Mouse (Mus musculus): ENCODE measurements around the gene Zgpat. TPM values are rescaled to one million over a fixed set of nuclear protein-coding genes. Genes with fewer than 3 reads are reported as not detected.

The Zgpat gene
- total RNA-seq, 2 experiments from 2014 or later, result 60.3 to 65.3 TPM

DNA sequence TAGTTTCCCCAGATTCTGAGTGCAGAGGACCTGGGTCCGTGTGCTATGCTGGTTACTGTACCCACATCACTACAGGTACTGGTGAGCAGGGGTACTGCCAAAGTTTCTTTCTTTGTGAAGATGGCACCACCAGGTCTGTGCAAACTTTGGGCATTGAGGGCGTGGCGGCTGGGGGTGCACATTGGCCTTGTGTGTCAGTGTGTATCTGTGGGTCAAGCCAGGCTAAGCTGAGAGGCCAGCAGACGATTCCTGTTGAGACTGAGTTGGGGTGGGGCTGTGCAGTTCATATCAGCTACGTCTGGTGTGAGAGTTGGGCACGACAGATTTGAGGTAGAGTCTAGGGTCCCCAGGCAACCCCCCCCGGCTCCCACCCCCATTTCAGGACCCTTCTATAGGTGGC, 19.7 kb downstream of the Zgpat start:
- no peak for DNase-seq (ENCODE audit: low spot score in 2 of 2)

DNA sequence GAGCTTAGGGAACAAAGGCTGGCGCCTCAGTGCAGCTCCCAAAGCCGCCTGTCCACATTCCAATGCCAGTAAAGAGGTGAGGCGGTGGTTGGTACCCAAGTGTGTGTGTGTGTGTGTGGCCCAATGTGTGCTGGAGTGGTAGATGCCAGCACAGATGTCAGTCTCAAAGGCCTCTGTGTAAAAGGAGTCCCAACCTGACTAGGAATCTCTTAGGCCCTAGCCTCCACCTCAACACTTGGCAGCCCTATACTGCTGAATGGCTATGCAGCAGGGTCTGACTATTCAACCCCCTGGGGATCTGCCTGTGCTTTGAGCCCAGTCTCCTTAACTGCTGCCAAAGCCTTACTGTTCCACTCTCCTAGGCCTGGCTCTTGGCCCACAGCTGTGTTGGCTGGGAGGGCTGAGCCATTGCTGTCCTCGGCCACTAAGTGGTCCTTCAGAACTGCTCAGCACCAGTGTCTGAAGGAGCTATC, 20.2 kb downstream of the Zgpat start:
- peak; percentile 24 to 60 for DNase-seq (ENCODE audit: low spot score in 2 of 2)

- peak in 1 of 2 experiments; percentile 46 for DNase-seq (ENCODE audit: low spot score in 2 of 2)
Measured at GRCm38 (mm10) chr2:181385885-181386284, 21.2 kb downstream of the Zgpat start.

GRCm38 (mm10) chr2:181386663-181387210, 22.0 kb downstream of the Zgpat start:
- no peak for DNase-seq (ENCODE audit: low spot score in 2 of 2)

- no peak for DNase-seq (ENCODE audit: low spot score in 2 of 2)
Measured at GRCm38 (mm10) chr2:181390136-181390870, 25.6 kb downstream of the Zgpat start.

GRCm38 (mm10) chr2:181391022-181391421, 26.3 kb downstream of the Zgpat start:
- DNase-seq (ENCODE audit: low spot score in 2 of 2), result no peak

DNA sequence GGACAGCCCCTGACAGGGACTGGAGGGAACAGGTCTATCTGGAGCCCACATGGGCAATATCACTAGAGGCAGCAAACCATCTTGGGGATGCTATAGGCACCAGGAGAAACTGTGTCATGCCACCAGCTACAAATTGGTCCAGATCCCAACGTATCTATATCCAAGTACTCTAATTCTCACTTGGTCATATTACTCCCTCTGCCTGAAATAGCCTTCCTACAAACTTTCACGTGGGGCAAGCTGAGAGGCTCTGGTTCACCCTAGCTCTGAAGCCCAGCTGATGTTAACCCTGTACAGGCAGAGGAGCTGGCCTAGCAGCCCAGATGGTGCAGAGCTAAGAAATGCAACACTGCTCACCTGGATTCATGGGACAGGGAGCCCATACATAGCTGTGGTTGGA, 26.8 kb downstream of the Zgpat start:
- DNase-seq (ENCODE audit: low spot score in 2 of 2), result no peak

DNA sequence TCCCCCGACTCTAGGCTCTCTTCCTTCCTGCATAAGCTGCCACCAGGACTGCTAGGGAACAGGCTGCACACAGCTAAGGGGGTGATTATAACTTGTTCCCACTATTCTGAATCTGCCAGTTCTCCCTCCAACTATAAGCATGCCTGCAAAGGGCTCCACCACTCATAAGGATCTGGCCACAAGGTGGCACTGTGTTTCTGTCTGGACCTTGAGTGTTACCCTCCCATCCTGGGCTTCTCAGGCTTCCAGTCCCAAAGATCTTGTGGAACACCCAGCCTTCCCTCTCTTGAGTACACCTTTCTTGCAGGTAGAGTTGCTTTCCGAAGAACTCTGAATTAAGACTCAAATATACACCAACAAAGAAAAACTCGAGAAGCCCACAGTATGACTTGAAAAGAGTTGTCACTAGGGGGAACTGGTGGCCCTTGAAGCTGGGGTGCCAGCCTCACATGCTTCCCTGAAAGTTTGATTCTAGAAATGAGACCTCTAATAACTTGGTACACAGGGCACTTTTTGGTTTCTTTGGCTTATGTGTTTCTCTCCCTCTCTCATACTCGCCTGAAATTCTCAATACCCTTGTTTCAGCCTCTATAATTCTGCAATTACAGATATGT, 28.0 kb downstream of the Zgpat start:
- DNase-seq (ENCODE audit: low spot score in 2 of 2), result peak; percentile 85 to 92

- DNase-seq (ENCODE audit: low spot score in 2 of 2), result no peak
Measured at GRCm38 (mm10) chr2:181394086-181394485, 29.4 kb downstream of the Zgpat start.

DNA sequence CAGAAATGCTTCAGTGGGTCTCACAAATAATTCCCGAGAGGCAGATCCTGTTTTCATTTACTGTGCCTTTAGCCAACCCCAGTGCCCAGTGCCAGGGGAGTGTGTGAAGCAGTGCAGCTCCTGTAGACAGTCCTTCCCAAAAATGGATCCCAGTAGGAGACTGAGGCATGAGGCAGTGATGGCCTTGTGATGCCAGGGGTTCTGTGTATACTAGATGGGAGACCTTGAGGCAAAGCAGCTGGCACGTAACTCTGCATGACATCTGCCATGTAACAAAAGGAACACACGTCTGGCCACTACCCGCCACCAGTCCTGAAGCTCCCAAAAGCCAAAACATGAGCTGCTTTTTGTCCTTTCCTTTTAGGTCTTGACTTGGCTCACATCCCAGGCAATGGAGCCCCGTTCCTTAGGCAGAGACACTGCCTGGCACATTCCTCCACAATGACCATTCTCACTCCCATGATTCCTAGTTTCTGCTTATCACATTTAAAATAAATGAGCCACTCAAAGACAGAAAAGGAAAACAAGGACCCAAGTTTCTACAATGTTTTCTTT, 32.6 kb downstream of the Zgpat start:
- DNase-seq (ENCODE audit: low spot score in 2 of 2), result no peak

DNA sequence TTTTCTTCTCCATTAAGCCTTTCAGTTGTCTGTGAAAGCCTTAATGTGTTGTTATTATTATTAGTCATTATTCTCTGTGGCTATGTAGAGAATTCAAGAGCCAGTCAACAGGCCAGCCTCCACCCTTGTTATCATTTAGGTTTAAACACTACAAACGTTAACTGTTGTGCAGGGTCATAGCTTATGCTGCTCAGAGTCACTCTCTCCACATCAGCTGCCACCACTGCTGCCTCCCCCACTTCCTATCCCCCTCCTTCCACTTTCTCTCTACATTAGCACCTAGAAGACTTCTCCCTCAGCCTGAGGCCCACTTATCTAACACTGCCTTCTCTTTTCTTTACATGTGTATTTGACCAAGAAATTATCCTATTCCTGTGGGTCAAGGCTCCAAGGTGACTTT, 36.8 kb downstream of the Zgpat start:
- no peak for DNase-seq (ENCODE audit: low spot score in 2 of 2)

DNA sequence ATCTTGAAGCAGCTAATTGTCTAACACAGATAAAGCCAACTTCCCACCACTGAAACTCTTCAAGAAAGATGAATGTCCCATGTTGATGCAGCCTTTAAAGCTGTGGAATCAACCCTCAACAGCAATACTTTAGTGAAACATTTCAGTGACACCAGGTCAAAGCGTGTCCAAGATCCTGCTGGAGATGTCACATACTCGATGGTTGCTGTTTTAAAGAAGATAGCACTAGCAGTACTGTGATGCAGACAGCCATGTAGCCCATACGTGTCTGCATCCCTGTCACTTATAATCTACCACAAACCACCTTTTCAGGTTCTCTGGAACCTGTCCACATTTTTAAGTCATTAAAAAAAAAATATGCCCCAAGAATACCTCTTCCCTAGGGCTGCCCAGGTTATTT, 39.0 kb downstream of the Zgpat start:
- no peak for DNase-seq (ENCODE audit: low spot score in 2 of 2)

DNA sequence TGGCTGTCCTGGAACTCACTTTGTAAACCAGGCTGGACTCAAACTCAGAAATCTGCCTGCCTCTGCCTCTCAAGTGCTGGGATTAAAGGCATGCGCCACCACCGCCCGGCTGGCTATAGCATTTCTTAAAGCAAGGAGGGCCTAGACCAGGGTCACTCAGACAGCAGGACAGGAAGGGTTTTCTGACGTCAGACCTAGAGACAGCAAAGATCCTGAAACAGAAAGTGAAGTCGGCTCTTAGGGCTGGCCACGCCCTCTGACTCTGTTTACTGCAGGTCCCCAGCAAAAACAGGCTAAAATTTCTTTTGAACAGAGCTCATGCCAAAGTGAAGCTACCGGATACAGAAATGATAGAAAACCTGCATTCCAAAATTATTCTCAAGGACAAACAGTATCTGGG, 44.9 kb downstream of the Zgpat start:
- DNase-seq (ENCODE audit: low spot score in 2 of 2), result no peak

- DNase-seq (ENCODE audit: low spot score in 2 of 2), result peak; percentile 42 to 48
Measured at GRCm38 (mm10) chr2:181410760-181411473, 46.2 kb downstream of the Zgpat start.

DNA sequence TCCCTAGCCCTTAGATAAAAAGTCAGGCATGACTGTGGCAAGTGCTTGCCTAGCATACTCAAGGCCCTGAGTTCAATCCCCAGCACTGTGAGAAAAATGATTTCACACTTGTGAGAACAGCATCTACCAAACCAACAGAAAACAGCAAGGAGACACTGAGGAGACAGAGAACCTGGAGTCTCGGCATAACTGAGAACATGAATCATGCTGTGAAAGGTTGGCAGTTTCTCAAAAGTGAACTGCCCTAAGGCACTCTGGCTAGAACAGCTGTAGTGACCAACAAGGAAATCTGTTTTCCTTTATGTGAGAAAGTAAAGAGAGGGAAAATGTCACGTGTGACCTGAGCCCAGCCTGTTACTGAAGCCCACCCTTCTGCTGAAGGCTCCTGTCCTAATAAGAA, 48.4 kb downstream of the Zgpat start:
- DNase-seq (ENCODE audit: low spot score in 2 of 2), result no peak

DNA sequence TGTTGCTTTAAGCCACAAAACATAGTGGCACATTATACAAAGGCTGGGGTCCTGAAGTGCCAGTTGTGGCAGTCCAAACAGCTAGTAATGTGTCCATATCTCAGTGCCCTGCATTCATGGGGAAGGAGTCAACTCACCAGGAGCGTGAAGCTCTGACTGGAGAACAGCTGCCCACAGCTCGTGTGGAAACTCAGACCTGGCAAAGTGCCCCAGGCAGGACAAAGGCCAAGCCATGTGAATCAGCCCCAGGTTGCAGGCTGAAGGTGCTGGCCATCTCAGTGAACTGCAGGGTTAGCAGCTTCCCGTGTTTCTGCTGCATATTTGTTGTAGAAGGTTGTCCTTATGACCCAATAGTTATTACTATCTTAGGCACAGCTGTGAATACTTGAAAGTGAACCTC, 51.2 kb downstream of the Zgpat start:
- no peak for DNase-seq (ENCODE audit: low spot score in 2 of 2)

DNA sequence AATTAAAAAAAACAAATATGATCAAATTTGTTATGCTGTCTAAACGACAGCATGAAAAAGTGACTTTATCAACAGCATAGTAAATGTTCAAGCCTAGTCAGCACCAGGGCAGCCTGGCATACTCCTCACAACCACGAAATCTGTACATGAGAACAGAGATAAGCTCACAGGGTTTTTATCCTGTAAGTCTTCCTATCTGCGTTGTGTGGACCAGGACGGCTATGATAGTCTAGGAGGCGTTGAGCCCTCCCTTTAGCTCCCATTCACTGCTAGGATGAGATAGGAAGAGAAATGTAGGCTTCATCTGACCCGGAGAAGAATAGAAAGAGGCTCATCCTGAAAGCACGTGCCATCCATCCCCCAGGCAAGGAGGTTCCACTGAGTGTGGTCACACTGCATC, 54.6 kb downstream of the Zgpat start:
- DNase-seq (ENCODE audit: low spot score in 2 of 2), result no peak

DNA sequence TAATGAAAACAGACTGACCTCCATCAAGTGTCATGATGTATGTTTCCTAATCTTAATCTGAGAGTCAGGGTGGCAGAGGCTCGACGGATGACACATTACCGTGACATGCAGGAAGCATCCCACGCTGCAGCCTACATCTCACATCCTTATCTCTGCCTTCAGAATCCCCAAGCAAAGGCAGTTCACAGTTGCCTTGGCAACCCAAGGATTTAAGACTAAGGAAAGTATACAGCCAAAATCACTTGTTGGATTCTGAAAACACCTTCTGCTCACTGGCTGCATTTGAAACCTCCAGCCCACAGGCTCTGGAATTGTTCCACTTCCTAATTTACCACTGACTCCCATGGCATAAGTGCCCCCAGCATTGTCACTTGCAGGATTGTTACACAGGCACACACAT, 55.7 kb downstream of the Zgpat start:
- DNase-seq (ENCODE audit: low spot score in 2 of 2), result peak; percentile 7 to 47

GRCm38 (mm10) chr2:181420903-181421638, 56.3 kb downstream of the Zgpat start:
- no peak for DNase-seq (ENCODE audit: low spot score in 2 of 2)

DNA sequence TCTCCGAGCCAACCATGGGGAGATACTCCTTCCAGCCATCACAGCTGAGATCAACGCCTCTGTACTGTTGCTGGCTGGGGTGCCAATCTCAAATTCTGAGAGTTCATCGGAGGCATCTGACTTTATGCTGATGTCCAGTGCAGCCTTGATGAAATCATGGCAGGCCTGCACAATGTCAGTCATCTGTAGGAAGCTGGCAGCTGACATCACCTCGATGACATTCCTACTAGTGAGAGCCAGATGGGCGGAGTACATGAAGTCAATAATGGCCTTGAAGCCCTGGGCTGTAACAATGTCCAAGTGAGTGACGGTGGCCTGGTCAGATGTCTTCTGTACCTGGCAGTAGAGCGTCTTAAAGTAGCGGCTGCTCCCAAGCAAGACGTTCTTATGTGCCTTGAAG, 59.1 kb downstream of the Zgpat start:
- no peak for DNase-seq (ENCODE audit: low spot score in 2 of 2)
